Mouse (Mus musculus): Measurements from ENCODE around the gene Alkbh4.
"Not testable (repeated sequence)": the region's sequence is repeated elsewhere in the genome, so short reads cannot be mapped to it uniquely, and the experiment has no call there.

Alkbh4 gene

DNA sequence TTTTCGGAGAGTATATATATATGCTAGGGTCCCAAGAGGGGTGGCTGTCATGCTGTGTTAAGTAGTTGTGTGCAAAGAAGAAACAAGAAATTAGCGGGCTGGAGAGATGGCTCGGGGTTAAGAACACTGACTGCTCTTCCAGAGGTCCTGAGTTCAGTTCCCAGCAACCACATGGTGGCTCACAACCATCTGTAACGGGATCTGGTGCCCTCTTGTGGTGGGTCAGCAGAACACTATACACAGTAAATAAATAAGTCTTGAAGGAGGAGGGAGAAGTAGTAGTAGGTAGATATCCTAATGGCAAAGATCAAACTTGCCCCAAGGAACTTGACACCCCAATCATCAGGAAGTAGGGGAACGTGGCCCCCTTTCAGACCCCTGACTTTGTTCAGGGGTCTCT lies 6.8 kb downstream of the Alkbh4 start:
- DNase-seq (ENCODE audit: low read depth, low spot score): no peak

DNA sequence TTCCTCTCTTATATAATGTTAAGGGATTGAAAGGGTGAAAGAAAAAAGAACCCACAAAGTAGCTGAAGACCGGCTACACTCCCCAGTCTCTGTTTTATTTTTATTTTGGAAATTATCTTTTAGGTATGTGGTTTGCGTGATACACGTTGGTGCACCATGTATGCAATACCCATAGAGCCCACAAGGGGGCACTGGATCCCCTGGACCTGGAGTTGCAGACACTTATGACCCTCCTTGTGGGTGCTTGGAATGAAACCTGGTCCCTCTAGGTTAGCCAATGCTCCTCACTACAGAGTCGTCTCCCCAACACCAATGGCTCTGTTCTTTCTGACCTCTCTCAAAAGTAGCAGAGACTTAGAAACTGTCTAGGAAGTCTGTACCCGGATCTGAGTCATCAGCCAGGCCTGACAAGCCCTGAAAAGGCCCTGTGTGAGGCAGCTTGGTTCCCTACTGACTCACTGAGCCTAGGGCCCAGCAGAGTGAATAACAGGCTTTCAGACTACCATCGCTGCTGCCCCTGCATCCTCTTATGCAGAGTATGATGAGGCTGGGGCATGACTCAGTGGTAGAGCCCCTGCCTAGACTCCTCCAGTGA lies 7.3 kb downstream of the Alkbh4 start:
- DNase-seq (ENCODE audit: low read depth, low spot score): no peak

- no peak for DNase-seq (ENCODE audit: low read depth, low spot score)
Measured at GRCm38 (mm10) chr5:136144606-136145430, 8.9 kb downstream of the Alkbh4 start.

- DNase-seq (ENCODE audit: low read depth, low spot score): no peak
Measured at GRCm38 (mm10) chr5:136146936-136147335, 11.0 kb downstream of the Alkbh4 start.

DNA sequence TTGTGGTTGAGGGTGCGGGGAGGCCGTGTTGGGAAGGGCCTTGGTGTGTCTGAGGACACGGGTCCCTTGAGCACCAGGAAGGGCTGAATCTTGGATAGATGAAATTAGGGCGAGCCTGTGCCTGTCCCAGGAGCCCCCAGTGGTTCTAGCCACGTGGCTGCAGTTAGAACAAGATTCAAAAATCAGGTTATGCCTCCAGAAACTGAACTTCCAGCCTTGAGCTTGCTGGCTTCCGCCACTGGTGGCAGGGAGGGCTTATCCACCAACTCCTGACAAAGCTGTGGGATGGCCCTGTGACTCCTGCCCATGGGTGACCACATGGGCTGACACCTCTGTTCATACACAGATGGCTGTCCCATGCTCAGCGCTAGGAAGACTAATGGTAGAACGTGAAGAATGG lies 11.8 kb downstream of the Alkbh4 start:
- DNase-seq (ENCODE audit: low read depth, low spot score): no peak

DNA sequence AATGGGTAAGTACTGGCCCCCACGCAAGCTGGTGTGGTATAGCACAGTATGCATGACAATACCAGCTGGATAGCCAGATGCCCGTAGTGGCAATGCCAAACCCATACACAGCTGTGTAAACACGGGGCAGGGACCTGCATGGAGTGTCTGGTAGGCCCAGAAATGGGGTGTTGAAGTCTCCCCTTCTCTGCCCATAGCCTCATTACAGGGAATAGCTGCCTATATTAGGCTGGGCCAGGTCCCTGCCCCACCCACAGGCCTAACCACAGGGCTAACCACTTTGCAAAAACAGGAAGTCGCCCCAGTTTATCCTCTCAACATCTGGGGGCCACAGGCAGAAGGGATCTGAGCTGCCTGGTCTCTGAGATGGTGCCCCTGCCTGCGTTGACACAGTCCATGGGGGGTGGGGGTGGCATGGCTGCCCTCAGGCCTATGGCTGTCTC lies 13.2 kb downstream of the Alkbh4 start:
- not testable (repeated sequence) for DNase-seq (ENCODE audit: low read depth, low spot score)

- DNase-seq (ENCODE audit: low read depth, low spot score): no peak
Measured at GRCm38 (mm10) chr5:136152365-136152764, 16.4 kb downstream of the Alkbh4 start.

DNA sequence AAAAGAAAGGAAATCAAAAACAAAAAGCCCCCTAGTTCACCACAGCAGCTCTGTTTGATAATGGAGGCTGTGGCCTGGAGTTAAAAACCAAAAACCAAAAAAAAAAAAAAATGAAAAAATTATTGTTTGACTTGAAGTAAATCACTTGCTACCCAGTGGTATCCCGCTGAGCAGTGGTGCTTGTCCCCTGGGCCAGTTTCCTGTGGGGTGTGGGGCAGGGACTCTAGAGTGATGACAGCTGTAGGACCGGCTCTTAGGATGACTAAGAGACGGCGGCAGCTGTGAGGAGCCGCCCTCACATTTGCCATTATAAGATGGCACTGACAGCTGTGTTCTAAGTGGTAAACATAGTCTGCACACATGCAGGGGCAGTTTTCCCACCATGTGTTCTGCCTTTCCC lies 19.5 kb downstream of the Alkbh4 start:
- no peak for DNase-seq (ENCODE audit: low read depth, low spot score)

GRCm38 (mm10) chr5:136160084-136160483 lies 24.1 kb downstream of the Alkbh4 start:
- not testable (repeated sequence) for DNase-seq (ENCODE audit: low read depth, low spot score)

DNA sequence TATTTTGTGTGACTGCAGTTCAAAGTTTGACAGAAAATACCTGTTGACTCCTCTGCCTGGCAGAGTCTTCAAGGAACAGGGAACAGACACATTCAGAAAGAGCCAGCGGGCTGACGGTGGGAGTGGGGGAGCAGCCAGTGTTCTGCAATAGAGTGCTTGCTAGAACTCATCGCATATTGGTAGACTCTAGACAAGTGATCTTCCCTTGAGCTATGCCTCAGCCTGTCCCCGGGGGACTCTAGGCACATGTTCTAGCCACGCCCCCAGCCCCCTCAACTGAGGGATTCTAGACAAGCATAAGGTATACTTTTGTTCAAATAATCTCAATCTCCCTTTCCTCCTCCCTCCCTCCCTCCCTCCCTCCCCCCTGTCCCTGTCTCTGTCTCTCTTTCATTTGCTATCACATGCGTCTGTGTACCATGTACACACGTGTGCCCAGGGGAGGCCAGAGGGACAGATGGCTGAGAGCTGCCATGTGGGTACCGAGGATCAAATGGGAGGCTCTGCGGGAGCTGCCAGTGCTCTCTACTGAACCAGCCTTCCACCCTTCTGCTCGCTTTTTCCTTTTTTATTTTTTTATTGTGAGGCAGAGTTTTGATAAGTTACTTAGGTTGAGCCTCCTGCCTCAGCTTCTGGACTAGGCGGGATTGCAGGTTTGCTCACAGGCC lies 28.0 kb downstream of the Alkbh4 start:
- DNase-seq (ENCODE audit: low read depth, low spot score): peak; percentile 15

GRCm38 (mm10) chr5:136165246-136165645 lies 29.3 kb downstream of the Alkbh4 start:
- no peak for DNase-seq (ENCODE audit: low read depth, low spot score)

GRCm38 (mm10) chr5:136167296-136167695 lies 31.4 kb downstream of the Alkbh4 start:
- no peak for DNase-seq (ENCODE audit: low read depth, low spot score)

DNA sequence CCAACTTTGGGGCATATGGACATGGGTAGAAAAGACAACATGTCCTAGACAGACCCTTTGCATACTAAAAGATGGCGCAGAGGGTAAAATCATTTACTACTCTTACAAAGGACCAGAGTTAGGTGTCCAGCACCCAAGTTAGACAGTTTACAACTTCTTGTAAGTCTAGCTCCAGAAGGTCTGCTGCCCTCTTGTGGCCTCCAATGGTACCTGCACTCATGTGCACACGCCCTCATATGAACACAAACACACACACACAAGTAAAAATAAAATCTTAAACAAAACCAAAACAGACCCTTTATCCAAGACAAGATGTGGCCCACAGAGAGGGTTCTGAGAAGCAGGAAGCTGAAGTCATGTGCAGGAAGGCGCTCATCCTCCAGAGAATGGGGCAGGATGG lies 32.1 kb downstream of the Alkbh4 start:
- DNase-seq (ENCODE audit: low read depth, low spot score): no peak

GRCm38 (mm10) chr5:136169626-136170511 lies 33.9 kb downstream of the Alkbh4 start:
- peak; percentile 34 for DNase-seq (ENCODE audit: low read depth, low spot score)

GRCm38 (mm10) chr5:136170512-136171362 lies 34.8 kb downstream of the Alkbh4 start, which contains the start of gene Orai2:
Orai2 (minus strand) TSS chr5:136170713.
- peak; percentile 58 for DNase-seq (ENCODE audit: low read depth, low spot score)

- DNase-seq (ENCODE audit: low read depth, low spot score): peak; percentile 10
Measured at GRCm38 (mm10) chr5:136171363-136172341, 35.7 kb downstream of the Alkbh4 start.

DNA sequence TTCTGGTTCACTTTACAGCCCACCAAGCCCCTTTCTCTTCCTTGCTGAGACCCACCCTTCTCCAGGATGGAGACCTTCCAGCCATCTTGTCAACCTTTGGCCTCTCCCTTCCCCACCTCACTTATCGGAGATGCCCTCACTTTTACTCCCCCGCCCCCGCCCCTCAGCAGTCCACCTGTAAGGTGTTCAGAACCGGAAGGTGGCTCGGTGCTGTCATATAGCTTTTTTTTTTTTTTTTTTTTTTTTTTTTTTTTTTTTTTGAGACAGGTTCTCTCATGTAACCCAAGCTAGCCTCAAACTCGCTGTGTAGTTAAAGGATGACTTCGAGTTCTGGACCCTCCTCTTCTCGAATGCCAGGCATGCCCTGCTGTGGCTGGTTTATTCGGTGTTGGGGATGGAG lies 37.0 kb downstream of the Alkbh4 start:
- DNase-seq (ENCODE audit: low read depth, low spot score): no peak

DNA sequence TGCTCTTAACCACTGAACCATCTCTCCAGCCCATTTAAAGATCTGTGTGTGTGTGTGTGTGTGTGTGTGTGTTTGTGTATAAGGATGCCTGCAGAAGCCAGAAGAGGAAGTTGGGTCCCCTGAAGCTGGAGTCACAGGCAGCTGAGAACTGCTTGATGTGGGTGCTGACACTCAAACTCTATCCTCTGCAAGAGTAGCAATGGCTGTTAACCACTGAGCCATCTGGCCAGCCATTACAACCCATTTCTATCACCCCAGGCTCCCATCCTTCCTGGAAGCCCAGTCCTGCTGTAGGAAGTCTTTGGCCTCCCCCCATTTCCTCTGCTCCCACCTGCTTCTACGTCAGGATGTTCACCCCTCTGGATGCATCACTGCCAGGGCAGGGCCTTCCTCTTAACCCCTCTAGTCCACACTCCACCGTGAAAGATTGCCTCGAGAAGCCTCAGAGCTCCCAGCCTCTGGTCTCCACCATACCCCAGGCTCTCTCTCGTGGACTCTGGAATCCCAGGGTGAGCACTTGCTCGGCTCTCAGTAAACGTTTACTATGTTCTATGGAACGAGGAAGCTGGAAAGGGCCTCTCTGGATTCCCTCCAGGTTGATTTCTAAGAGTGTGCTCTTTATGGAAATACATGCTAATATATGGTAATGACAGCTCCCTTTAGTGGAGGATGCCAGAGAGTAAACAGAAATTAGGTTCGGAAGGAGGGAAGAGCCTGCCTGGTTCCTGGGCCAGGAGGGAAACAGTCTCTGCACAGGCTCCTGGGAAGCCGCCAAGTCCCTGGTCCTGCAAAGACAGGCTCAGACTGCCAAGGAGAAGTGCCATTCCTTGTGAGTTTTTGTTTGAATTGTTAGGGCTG lies 37.9 kb downstream of the Alkbh4 start:
- peak; percentile 65 for DNase-seq (ENCODE audit: low read depth, low spot score)
